Mouse (Mus musculus): ENCODE measurements around the gene Rgs3.

Gene Rgs3

GRCm38 (mm10) chr4:62684351-62684750 is 124.7 kb downstream of the Rgs3 start:
- in situ Hi-C loops (cut with MboI, MseI): no loop called here

- in situ Hi-C loops (cut with MboI, MseI): no loop called here
These were observed 125.6 kb downstream of the Rgs3 start for GRCm38 (mm10) chr4:62685268-62685667.

GRCm38 (mm10) chr4:62686769-62687168 is 127.1 kb downstream of the Rgs3 start:
- in situ Hi-C loops (cut with MboI, MseI): no loop called here

GRCm38 (mm10) chr4:62688142-62688541 is 128.5 kb downstream of the Rgs3 start:
- in situ Hi-C loops (cut with MboI, MseI): no loop called here

GRCm38 (mm10) chr4:62690997-62691396 is 131.3 kb downstream of the Rgs3 start:
- in situ Hi-C loops (cut with MboI, MseI): no loop called here

GRCm38 (mm10) chr4:62691625-62692024 is 132.0 kb downstream of the Rgs3 start:
- in situ Hi-C loops (cut with MboI, MseI): no loop called here

GRCm38 (mm10) chr4:62693839-62694238 is 134.2 kb downstream of the Rgs3 start:
- in situ Hi-C loops (cut with MboI, MseI): no loop called here

- in situ Hi-C loops (cut with MboI, MseI): loop anchor here (5.0 kb wide), 1 partner anchor 133 kb away; no protein-coding TSS in a partner anchor
These were observed 135.2 kb downstream of the Rgs3 start for GRCm38 (mm10) chr4:62694703-62695439.

- in situ Hi-C loops (cut with MboI, MseI): loop anchor here (5.0 kb wide), 1 partner anchor 133 kb away; no protein-coding TSS in a partner anchor
These were observed 135.9 kb downstream of the Rgs3 start for GRCm38 (mm10) chr4:62695523-62695922.

- in situ Hi-C loops (cut with MboI, MseI): loop anchor here (5.0 kb wide), 1 partner anchor 134 kb away; no protein-coding TSS in a partner anchor
These were observed 136.3 kb downstream of the Rgs3 start for GRCm38 (mm10) chr4:62695946-62696345.

GRCm38 (mm10) chr4:62696699-62697404 is 137.2 kb downstream of the Rgs3 start:
- in situ Hi-C loops (cut with MboI, MseI): loop anchor here (5.0 kb wide), 1 partner anchor 135 kb away; no protein-coding TSS in a partner anchor

GRCm38 (mm10) chr4:62697469-62697868 is 137.8 kb downstream of the Rgs3 start:
- in situ Hi-C loops (cut with MboI, MseI): loop anchor here (5.0 kb wide), 1 partner anchor 135 kb away; no protein-coding TSS in a partner anchor

GRCm38 (mm10) chr4:62698521-62698920 is 138.9 kb downstream of the Rgs3 start:
- in situ Hi-C loops (cut with MboI, MseI): loop anchor here (5.0 kb wide), 1 partner anchor 136 kb away; no protein-coding TSS in a partner anchor

- in situ Hi-C loops (cut with MboI, MseI): loop anchor here (5.0 kb wide), 1 partner anchor 137 kb away; no protein-coding TSS in a partner anchor
These were observed 139.7 kb downstream of the Rgs3 start for GRCm38 (mm10) chr4:62699191-62699812.

GRCm38 (mm10) chr4:62700426-62700825 is 140.8 kb downstream of the Rgs3 start:
- in situ Hi-C loops (cut with MboI, MseI): no loop called here

GRCm38 (mm10) chr4:62703151-62703550 is 143.5 kb downstream of the Rgs3 start:
- in situ Hi-C loops (cut with MboI, MseI): no loop called here

- in situ Hi-C loops (cut with MboI, MseI): no loop called here
These were observed 144.6 kb downstream of the Rgs3 start for GRCm38 (mm10) chr4:62704204-62704603.

- in situ Hi-C loops (cut with MboI, MseI): loop anchor here (5.0 kb wide), 1 partner anchor 52 kb away; no protein-coding TSS in a partner anchor
These were observed 145.4 kb downstream of the Rgs3 start for GRCm38 (mm10) chr4:62705013-62705412.

- in situ Hi-C loops (cut with MboI, MseI): loop anchor here (5.0 kb wide), 1 partner anchor 52 kb away; no protein-coding TSS in a partner anchor
These were observed 146.1 kb downstream of the Rgs3 start for GRCm38 (mm10) chr4:62705749-62706148.

- in situ Hi-C loops (cut with MboI, MseI): loop anchor here (5.0 kb wide), 1 partner anchor 49 kb away; no protein-coding TSS in a partner anchor
These were observed 148.4 kb downstream of the Rgs3 start for GRCm38 (mm10) chr4:62708084-62708483.

- in situ Hi-C loops (cut with MboI, MseI): loop anchor here (5.0 kb wide), 1 partner anchor 48 kb away; no protein-coding TSS in a partner anchor
These were observed 149.3 kb downstream of the Rgs3 start for GRCm38 (mm10) chr4:62708994-62709393.

- in situ Hi-C loops (cut with MboI, MseI): loop anchor here (5.0 kb wide), 1 partner anchor 48 kb away; no protein-coding TSS in a partner anchor
These were observed 149.8 kb downstream of the Rgs3 start for GRCm38 (mm10) chr4:62709448-62709847.
